Mouse (Mus musculus): Measurements from ENCODE around the gene Clcn6. TPM values are rescaled to one million over a fixed set of nuclear protein-coding genes. Genes with fewer than 3 reads are reported as not detected.

The Clcn6 gene
- polyA plus RNA-seq, 1 experiment from 2014 or later: 6.6 TPM

- Histone ChIP-seq H3K36me3 (no peaks in the 10 kb centered on the region), H3K9me3 (replicated peaks) (no peaks in the 10 kb centered on the region), H3K9ac (no peak overlapping the region), H3K27me3 (0 out of 2 replicates have a peak, but pooled peaks cover 4% of the 10 kb centered on the region), H3K4me2 (no peak overlapping the region), H3K27ac (no peak overlapping the region), H3K4me3 (no peak overlapping the region), H3K4me1 (replicated peaks) (peaks cover 9% of the 10 kb centered on the region)
- 44% methylated on average over 3 of the region's 3 CpGs for WGBS
- ATAC-seq (replicated peaks; ENCODE audit: insufficient number of reproducible peaks, insufficient read depth, low FRiP score, low read depth): no peak
These were observed 62.4 kb downstream of the Clcn6 start for GRCm38 (mm10) chr4:147976237-147976636.

- Histone ChIP-seq H3K4me2 (peak overlapping the region; percentile 55), H3K9ac (peak overlapping the region; percentile 41; the same call in 1 of the 2 replicates), H3K27me3 (0 out of 2 replicates have a peak, but pooled peaks cover 7% of the 10 kb centered on the region), H3K4me1 (replicated peaks) (peaks cover 40% of the 10 kb centered on the region), H3K9me3 (replicated peaks) (no peaks in the 10 kb centered on the region), H3K36me3 (no peaks in the 10 kb centered on the region), H3K4me3 (peak overlapping the region; percentile 28), H3K27ac (peak overlapping the region; percentile 97)
- ATAC-seq (replicated peaks; ENCODE audit: insufficient number of reproducible peaks, insufficient read depth, low FRiP score, low read depth): peak; percentile 81
- WGBS: 14% methylated on average over 9 of the region's 9 CpGs
These were observed 69.3 kb downstream of the Clcn6 start for GRCm38 (mm10) chr4:147969337-147969736.

- no peaks in the 10 kb centered on the region for H3K9me3 ChIP-seq (replicated peaks)
- H3K4me1 ChIP-seq (replicated peaks): peaks cover 45% of the 10 kb centered on the region
- H3K27me3 ChIP-seq: 0 out of 2 replicates have a peak, but pooled peaks cover 7% of the 10 kb centered on the region
- peak overlapping the region; percentile 97 for H3K27ac ChIP-seq
- peak overlapping the region; percentile 41; the same call in 1 of the 2 replicates for H3K9ac ChIP-seq
- H3K36me3 ChIP-seq: no peaks in the 10 kb centered on the region
- WGBS: 31% methylated on average over 2 of the region's 2 CpGs
- H3K4me3 ChIP-seq: peak overlapping the region; percentile 28; the same call in 1 of the 2 replicates
- ATAC-seq (replicated peaks; ENCODE audit: insufficient number of reproducible peaks, insufficient read depth, low FRiP score, low read depth): no peak
- H3K4me2 ChIP-seq: peak overlapping the region; percentile 55
These were observed 69.8 kb downstream of the Clcn6 start for GRCm38 (mm10) chr4:147968816-147969215.

- Histone ChIP-seq H3K27ac (peak overlapping the region; percentile 81), H3K9ac (no peak overlapping the region), H3K9me3 (replicated peaks) (no peaks in the 10 kb centered on the region), H3K4me1 (replicated peaks) (peaks cover 62% of the 10 kb centered on the region), H3K4me2 (peak overlapping the region; percentile 34), H3K4me3 (no peak overlapping the region), H3K36me3 (no peaks in the 10 kb centered on the region), H3K27me3 (0 out of 2 replicates have a peak, but pooled peaks cover 7% of the 10 kb centered on the region)
- peak; percentile 73 for ATAC-seq (replicated peaks; ENCODE audit: insufficient number of reproducible peaks, insufficient read depth, low FRiP score, low read depth)
- WGBS: 33% methylated on average over 7 of the region's 7 CpGs
These were observed 72.9 kb downstream of the Clcn6 start for GRCm38 (mm10) chr4:147965712-147966111.

- H3K36me3 ChIP-seq: no peaks in the 10 kb centered on the region
- no peaks in the 10 kb centered on the region for H3K9me3 ChIP-seq (replicated peaks)
- peak overlapping the region; percentile 24; the same call in 1 of the 2 replicates for H3K4me2 ChIP-seq
- no peak overlapping the region for H3K4me3 ChIP-seq
- peak overlapping the region; percentile 82 for H3K27ac ChIP-seq
- no peak overlapping the region for H3K9ac ChIP-seq
- 0 out of 2 replicates have a peak, but pooled peaks cover 4% of the 10 kb centered on the region for H3K27me3 ChIP-seq
- 53% methylated on average over 15 of the region's 15 CpGs for WGBS
- peak; percentile 51 for ATAC-seq (replicated peaks; ENCODE audit: insufficient number of reproducible peaks, insufficient read depth, low FRiP score, low read depth)
- peaks cover 56% of the 10 kb centered on the region for H3K4me1 ChIP-seq (replicated peaks)
These were observed 75.0 kb downstream of the Clcn6 start for GRCm38 (mm10) chr4:147963623-147964022.

GRCm38 (mm10) chr4:147962781-147963180 lies 75.8 kb downstream of the Clcn6 start:
- H3K9ac ChIP-seq: no peak overlapping the region
- H3K4me1 ChIP-seq (replicated peaks): peaks cover 56% of the 10 kb centered on the region
- 0 out of 2 replicates have a peak, but pooled peaks cover 4% of the 10 kb centered on the region for H3K27me3 ChIP-seq
- 0 out of 2 replicates have a peak overlapping the region, but pooled peaks have one; percentile 24 for H3K4me2 ChIP-seq
- H3K4me3 ChIP-seq: no peak overlapping the region
- H3K27ac ChIP-seq: peak overlapping the region; percentile 82
- no peak for ATAC-seq (replicated peaks; ENCODE audit: insufficient number of reproducible peaks, insufficient read depth, low FRiP score, low read depth)
- 51% methylated on average over 6 of the region's 6 CpGs for WGBS
- H3K9me3 ChIP-seq (replicated peaks): no peaks in the 10 kb centered on the region
- H3K36me3 ChIP-seq: no peaks in the 10 kb centered on the region

- peak; percentile 32; the same call in 1 of the 2 replicates for ATAC-seq (replicated peaks; ENCODE audit: insufficient number of reproducible peaks, insufficient read depth, low FRiP score, low read depth)
- Histone ChIP-seq H3K27me3 (0 out of 2 replicates have a peak, but pooled peaks cover 6% of the 10 kb centered on the region), H3K36me3 (no peaks in the 10 kb centered on the region)
These were observed 78.5 kb downstream of the Clcn6 start for GRCm38 (mm10) chr4:147959881-147960831.

GRCm38 (mm10) chr4:147957141-147957540 lies 81.5 kb downstream of the Clcn6 start:
- no peaks in the 10 kb centered on the region for H3K9me3 ChIP-seq (replicated peaks)
- no peak overlapping the region for H3K4me2 ChIP-seq
- 37% methylated on average over 11 of the region's 11 CpGs for WGBS
- no peak overlapping the region for H3K27ac ChIP-seq
- H3K9ac ChIP-seq: no peak overlapping the region
- peaks cover 11% of the 10 kb centered on the region for H3K4me1 ChIP-seq (replicated peaks)
- no peak for ATAC-seq (replicated peaks; ENCODE audit: insufficient number of reproducible peaks, insufficient read depth, low FRiP score, low read depth)
- H3K4me3 ChIP-seq: no peak overlapping the region
- no peaks in the 10 kb centered on the region for H3K36me3 ChIP-seq
- 0 out of 2 replicates have a peak, but pooled peaks cover 6% of the 10 kb centered on the region for H3K27me3 ChIP-seq

More at GRCm38 (mm10) chr4:147959881-147960831, 78.5 kb downstream of the Clcn6 start:
- peaks cover 34% of the 10 kb centered on the region for H3K4me1 ChIP-seq (replicated peaks)
- no peak overlapping the region for H3K27ac ChIP-seq
- 29% methylated on average over 6 of the region's 6 CpGs for WGBS
- no peak overlapping the region for H3K9ac ChIP-seq
- H3K9me3 ChIP-seq (replicated peaks): no peaks in the 10 kb centered on the region
- no peak overlapping the region for H3K4me3 ChIP-seq
- no peak overlapping the region for H3K4me2 ChIP-seq

Other genes starting within 250 kb of the Clcn6 start
- gene Zfp984, start 229.0 kb downstream of the Clcn6 start, polyA plus RNA-seq (2015; fragmentation: Nextera tagmentation; extraction: Ambion mirVana): 8.4 and 9.0 TPM in 2 replicates
- gene Zfp933, start 190.5 kb downstream of the Clcn6 start, polyA plus RNA-seq (2015; fragmentation: Nextera tagmentation; extraction: Ambion mirVana): 3.4 and 4.0 TPM in 2 replicates
- gene Miip, start 170.0 kb downstream of the Clcn6 start, polyA plus RNA-seq (2015; fragmentation: Nextera tagmentation; extraction: Ambion mirVana): 24.1 and 33.0 TPM in 2 replicates
- 10.0 and 10.2 TPM in 2 replicates for gene Fv1, start 169.8 kb downstream of the Clcn6 start, polyA plus RNA-seq (2015; fragmentation: Nextera tagmentation; extraction: Ambion mirVana)
- gene Mfn2, start 134.1 kb downstream of the Clcn6 start, polyA plus RNA-seq (2015; fragmentation: Nextera tagmentation; extraction: Ambion mirVana): 141 and 144 TPM in 2 replicates
- gene Plod1, start 102.1 kb downstream of the Clcn6 start, polyA plus RNA-seq (2015; fragmentation: Nextera tagmentation; extraction: Ambion mirVana): 52.1 and 60.0 TPM in 2 replicates
- gene 2510039O18Rik, start 97.9 kb downstream of the Clcn6 start, polyA plus RNA-seq (2015; fragmentation: Nextera tagmentation; extraction: Ambion mirVana): 12.1 and 17.6 TPM in 2 replicates
- 130 and 171 TPM in 2 replicates for gene Nppb, start 53.0 kb downstream of the Clcn6 start, polyA plus RNA-seq (2015; fragmentation: Nextera tagmentation; extraction: Ambion mirVana)
- 3,881 and 5,336 TPM in 2 replicates for gene Nppa, start 38.1 kb downstream of the Clcn6 start, polyA plus RNA-seq (2015; fragmentation: Nextera tagmentation; extraction: Ambion mirVana)
- gene Mthfr, start 256 bp upstream of the Clcn6 start, polyA plus RNA-seq (2015; fragmentation: Nextera tagmentation; extraction: Ambion mirVana): 11.2 and 16.1 TPM in 2 replicates
- 15.8 and 18.7 TPM in 2 replicates for gene Agtrap, start 49.2 kb upstream of the Clcn6 start, polyA plus RNA-seq (2015; fragmentation: Nextera tagmentation; extraction: Ambion mirVana)
- 30.9 and 35.4 TPM in 2 replicates for gene Mad2l2, start 91.6 kb upstream of the Clcn6 start, polyA plus RNA-seq (2015; fragmentation: Nextera tagmentation; extraction: Ambion mirVana)
- gene Draxin, start 91.9 kb upstream of the Clcn6 start, polyA plus RNA-seq (2015; fragmentation: Nextera tagmentation; extraction: Ambion mirVana): 0.15 TPM in 1 of 2 replicates, not detected in the other
- 18.8 and 19.7 TPM in 2 replicates for gene Fbxo6, start 113.3 kb upstream of the Clcn6 start, polyA plus RNA-seq (2015; fragmentation: Nextera tagmentation; extraction: Ambion mirVana)
- gene Fbxo44, start 121.7 kb upstream of the Clcn6 start, polyA plus RNA-seq (2015; fragmentation: Nextera tagmentation; extraction: Ambion mirVana): 26.5 and 27.0 TPM in 2 replicates
- gene Fbxo2, start 121.8 kb upstream of the Clcn6 start, polyA plus RNA-seq (2015; fragmentation: Nextera tagmentation; extraction: Ambion mirVana): 0.59 and 1.5 TPM in 2 replicates
- gene Disp3, start 249.1 kb upstream of the Clcn6 start, polyA plus RNA-seq (2015; fragmentation: Nextera tagmentation; extraction: Ambion mirVana): 0.05 TPM in 1 of 2 replicates, not detected in the other